Mouse (Mus musculus) cerebellum, adult 9-11 months (tissue): ENCODE measurements around the gene Mrpl51.

Experiments used
- DNase-seq: peaks from one replicate; pipeline ENCODE4 v3.0.0; 2022

The Mrpl51 gene

GRCm38 (mm10) chr6:125160558-125160853 lies 31.1 kb upstream of the Mrpl51 start:
- peak; percentile 45 for DNase-seq

- peak; percentile 64 for DNase-seq
Observed at GRCm38 (mm10) chr6:125160854-125161760, 30.5 kb upstream of the Mrpl51 start.

- DNase-seq = peak; percentile 74
Observed at GRCm38 (mm10) chr6:125161971-125162370, 29.6 kb upstream of the Mrpl51 start.

GRCm38 (mm10) chr6:125162615-125163305 lies 28.8 kb upstream of the Mrpl51 start:
- DNase-seq = peak; percentile 41

DNA sequence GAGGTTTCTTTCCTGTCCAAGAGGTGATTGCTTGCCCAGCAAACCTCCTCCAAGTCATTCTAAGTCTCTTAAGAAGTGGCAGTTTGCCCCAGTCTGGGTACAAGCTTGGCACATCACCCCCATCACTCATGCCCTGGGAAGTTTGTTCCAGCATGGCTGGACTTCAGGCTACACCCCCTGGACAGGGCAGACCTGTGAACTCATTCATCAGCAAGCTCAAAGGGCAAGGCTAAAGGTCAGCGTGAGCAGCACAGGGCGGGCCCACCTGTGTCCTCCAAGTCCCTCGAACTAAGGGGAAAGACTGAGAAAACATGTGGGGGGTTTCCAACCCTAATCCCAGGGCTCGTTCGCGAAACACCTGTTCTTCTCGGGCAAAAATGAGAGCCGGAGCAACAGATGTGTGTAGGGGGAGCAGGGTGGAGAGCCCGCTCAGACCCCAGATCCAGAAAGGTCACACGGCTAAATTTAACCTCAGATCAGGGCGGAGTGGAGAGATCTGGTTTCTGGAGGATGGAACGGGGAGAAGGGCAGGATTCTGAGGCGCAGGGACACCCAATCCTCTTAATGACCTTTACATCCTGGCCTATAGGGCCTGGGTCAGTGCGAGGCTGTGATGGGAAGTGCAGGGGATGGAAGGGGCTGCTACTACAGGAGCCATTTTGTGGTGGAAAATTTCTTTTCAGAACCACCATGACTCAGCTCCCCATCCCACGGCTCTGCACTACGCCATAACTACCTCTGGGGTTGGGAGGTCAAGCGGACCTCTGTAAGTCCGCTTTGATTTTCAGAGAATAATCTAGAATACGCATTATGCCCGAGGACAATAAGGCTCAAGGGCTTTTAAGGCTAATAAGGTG lies 27.6 kb upstream of the Mrpl51 start:
- DNase-seq = peak; percentile 70

GRCm38 (mm10) chr6:125164672-125165327 lies 26.8 kb upstream of the Mrpl51 start:
- peak; percentile 84 for DNase-seq

DNA sequence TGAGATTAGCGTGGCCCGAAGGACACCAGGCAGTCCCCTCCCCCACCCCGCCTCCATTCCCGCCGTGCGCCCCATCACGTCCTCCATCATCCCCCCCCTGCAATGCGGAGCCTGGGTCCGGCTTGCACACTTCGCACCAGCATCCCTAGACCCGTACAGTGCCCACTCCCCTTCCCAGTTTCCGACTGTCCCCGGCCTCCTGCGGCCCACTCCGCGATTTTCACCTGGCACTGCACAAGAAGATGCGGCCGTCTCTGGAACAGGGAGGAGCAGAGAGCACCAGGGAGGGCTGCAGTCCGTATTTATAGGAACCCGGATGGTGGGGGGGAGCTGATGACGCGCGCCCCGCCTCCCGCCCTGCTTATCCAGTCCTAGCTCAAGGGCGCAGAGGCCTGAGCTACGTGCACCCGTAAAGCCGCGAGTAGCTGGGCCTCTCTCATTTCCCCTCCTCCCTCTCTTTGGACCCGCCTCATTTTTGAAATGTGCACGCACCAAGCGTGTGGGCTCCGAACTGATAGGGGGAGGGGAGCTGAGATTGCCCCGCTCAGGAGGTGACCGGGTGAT lies 26.2 kb upstream of the Mrpl51 start:
- DNase-seq = peak; percentile 99

GRCm38 (mm10) chr6:125166051-125166751 lies 25.4 kb upstream of the Mrpl51 start, which contains the start of gene Gapdh:
Gene Gapdh (minus strand): TSS chr6:125166467.
- DNase-seq = peak; percentile 92

DNA sequence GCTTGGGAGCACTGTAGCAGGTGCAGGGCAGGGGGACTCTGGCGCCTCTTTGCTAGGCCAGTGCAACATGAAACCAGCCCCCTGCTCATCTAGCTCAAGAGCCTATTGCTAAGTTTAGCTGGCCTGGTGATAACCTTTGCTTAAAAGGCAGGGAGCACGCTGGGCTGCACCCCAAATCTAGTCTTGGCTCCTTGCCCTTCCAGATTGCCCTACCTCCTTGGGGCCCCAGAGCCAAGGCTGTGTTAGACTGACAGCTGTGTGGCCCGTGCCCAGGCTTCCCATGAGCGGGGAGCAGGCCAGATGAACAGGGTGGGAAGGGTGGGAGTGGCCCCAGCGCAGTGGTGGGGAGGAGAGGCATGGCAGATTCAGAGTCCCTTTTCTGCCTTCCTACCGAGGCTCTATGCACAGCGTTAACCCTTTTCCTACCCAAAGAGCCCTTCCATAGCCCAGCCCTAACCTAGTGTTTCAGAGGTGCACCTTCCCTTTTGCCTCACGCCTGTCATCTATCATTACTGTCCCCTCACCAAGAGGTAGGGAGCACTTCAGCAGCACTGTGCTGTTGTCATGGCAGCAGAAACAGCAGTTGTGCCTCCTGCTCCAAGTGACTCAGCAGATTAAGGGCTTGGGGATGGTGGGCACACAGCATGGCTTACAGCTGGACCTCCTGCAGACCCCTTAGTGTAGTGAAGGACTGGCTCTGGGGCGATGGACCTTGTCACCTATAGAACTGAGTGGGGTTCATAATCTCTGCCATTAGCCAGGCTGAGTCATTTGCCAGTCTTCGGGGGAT lies 24.5 kb upstream of the Mrpl51 start:
- DNase-seq = peak; percentile 80

GRCm38 (mm10) chr6:125168086-125168485 lies 23.5 kb upstream of the Mrpl51 start:
- DNase-seq = no peak

GRCm38 (mm10) chr6:125170194-125170593 lies 21.4 kb upstream of the Mrpl51 start:
- no peak for DNase-seq

DNA sequence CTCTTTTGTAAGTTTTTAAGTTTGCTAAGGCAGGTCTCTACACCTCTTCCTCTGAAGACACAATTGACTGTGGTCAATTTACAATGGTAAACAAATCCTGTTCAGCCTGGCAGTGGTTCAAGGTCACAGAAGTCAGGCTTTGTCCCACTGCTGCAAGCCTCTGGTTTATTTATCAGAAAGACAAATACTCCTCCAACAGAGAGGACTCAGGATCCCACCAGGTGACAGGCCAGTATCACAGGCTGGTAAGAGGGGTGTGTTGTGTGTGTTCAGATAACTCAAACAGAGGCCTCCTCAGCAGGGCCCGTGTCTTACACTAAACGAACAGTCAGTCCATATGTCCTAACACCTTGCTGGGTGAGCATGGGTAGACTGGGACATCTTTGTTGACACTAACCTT lies 19.1 kb upstream of the Mrpl51 start:
- no peak for DNase-seq

DNA sequence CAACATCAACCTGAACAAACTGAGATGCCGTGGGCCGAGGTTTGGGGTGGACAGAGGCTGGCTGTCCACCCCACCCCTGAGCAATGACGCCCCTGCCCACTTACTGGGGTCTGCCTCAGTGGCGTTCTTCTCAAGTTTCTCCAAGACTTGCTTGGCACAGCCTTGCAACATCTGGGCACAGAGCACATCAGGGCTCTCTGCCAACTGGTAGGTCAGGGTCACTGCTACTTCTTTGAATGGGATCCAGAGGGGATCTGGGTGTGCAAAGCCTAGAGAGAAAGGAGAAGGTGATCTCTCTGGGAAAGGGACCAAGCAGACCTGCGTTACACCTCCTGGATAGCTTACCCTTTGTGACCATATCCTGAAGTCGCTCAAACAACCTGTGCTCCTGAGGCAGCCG lies 18.3 kb upstream of the Mrpl51 start:
- no peak for DNase-seq

- DNase-seq = no peak
Observed at GRCm38 (mm10) chr6:125175469-125175868, 16.1 kb upstream of the Mrpl51 start.

- DNase-seq = no peak
Observed at GRCm38 (mm10) chr6:125179601-125180000, 12.0 kb upstream of the Mrpl51 start.

DNA sequence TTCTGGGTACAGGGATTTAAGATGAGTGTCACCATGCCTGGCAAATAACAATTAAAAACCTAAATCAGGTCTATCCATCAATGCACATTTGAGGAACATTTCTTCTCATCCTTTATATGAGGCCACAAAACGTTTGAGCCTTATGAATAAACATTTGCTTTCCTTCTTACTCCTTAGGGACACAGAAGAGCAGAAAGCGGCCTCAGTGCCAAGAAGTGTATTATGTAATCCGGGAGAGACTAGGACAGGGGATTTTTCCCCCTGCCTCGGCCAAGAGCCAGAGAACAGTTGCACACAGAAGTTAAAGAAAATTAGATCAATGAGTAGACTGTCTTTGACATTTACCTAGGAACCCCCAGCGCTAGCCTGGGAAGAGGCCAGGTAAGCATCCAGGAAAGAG lies 9.5 kb upstream of the Mrpl51 start:
- no peak for DNase-seq

DNA sequence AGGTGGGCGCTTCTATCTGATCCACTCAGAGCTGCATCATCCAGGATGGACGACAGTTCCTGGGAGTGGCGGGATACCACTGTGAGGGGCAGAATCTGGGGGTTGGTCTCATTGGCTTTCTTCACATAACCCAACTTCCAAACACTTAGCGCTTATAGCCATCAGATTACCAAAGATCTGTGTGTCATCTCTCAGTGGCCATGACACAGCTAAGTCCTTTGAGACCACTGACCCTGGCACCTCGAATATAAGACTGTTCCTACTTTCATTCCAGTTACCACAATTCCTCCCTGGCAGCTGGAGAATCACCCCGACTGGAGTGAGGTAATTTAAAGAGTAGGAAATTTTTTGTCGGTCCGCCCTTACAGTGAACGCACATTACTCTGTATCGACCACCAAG lies 5.4 kb upstream of the Mrpl51 start:
- DNase-seq = no peak

GRCm38 (mm10) chr6:125190816-125191215 lies 785 bp upstream of the Mrpl51 start:
- DNase-seq = no peak

- peak; percentile 95 for DNase-seq
Observed at GRCm38 (mm10) chr6:125192016-125192714, 564 bp downstream of the Mrpl51 start.

DNA sequence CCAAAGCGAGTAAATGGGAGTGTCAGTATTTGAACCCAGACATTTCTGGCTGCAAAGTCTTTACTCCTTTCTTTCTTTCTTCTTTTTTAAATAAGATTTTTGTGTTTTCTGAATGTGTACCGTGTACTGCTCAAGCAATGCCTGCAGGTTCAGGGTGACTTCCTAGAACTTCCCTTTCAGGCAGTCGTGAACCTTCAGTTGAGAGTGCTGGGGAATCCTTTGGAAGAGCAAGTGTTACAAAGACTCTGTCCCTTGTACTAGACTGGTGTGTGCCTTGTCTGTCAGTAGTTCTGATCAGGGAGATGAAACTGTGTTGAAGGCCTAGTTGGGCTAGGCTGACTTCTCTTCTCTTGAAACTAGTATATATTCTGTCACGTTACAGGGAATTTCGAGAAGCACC lies 1.2 kb downstream of the Mrpl51 start:
- no peak for DNase-seq
